Mouse (Mus musculus): ENCODE measurements around the gene Krt19. TPM values are rescaled to one million over a fixed set of nuclear protein-coding genes. Genes with fewer than 3 reads are reported as not detected.

The Krt19 gene
- polyA plus RNA-seq, 1 experiment from 2014 or later, result 86.8 TPM

DNA sequence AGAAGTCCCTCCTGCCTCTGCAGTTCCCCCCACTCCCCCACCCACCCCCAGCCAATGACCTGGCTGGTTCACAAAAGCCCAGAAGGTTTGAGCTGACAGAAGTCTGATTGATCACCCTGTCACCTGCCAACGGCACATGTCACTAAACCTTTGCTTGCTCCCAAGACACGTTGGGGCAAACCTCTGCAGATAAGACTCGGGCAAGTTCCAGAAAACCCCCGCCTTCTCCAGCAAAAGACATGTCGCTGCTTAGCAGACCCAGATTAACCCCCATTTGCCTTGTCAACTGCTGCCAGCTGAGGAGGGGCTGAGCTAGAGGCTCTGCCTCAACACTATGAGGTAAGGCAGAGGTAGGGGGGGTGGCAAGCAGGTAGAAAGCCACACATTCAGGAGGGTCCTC, 11.9 kb downstream of the Krt19 start:
- 12% methylated on average over 5 of the region's 5 CpGs for WGBS
- no peak for ATAC-seq (ENCODE audit: insufficient number of reproducible peaks, low FRiP score)
- Histone ChIP-seq H3K4me1 (replicated peaks) (peaks cover 30% of the 10 kb centered on the region), H3K9ac (no peak overlapping the region), H3K27me3 (replicated peaks) (peaks cover 10% of the 10 kb centered on the region; the same call in 1 of the 2 replicates), H3K27ac (ENCODE audit: poor library complexity, severe bottlenecking) (no peak overlapping the region), H3K36me3 (peaks cover 6% of the 10 kb centered on the region), H3K9me3 (replicated peaks) (no peaks in the 10 kb centered on the region), H3K4me2 (no peak overlapping the region), H3K4me3 (no peak overlapping the region)

DNA sequence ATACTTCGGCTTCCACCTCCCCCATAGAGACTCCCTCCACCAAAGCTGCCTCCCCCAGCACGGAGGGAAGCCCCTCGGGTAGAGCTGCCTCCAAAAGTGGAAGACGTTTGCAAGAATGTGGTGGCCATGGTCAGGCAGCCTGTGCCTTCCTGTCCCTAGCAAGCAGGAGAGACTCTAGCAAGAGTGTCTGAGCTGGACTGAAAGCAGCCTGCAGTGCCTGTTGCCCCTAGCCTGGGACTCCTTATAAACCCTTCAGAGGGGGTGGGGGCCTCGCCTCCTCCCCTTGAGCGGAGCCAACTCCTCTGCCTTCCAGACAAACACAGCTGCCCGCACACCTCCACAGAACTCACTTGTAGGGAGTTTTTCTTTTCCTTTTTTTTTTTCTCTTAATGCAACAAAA, 12.7 kb downstream of the Krt19 start, which contains the start of gene Krt15:
Gene Krt15 (minus strand): TSS at position 198 of the 400 bp plus-strand sequence.
- no peak within 1 kb of the TSS for H3K27ac ChIP-seq (ENCODE audit: poor library complexity, severe bottlenecking)
- no peak within 1 kb of the TSS for H3K4me3 ChIP-seq
- no peaks in the 10 kb centered on the region for H3K9me3 ChIP-seq (replicated peaks)
- no peaks in the 10 kb centered on the region; the same call in 1 of the 2 replicates for H3K36me3 ChIP-seq
- ATAC-seq (ENCODE audit: insufficient number of reproducible peaks, low FRiP score), result no peak
- peaks cover 30% of the 10 kb centered on the region for H3K4me1 ChIP-seq (replicated peaks)
- H3K9ac ChIP-seq, result no peak within 1 kb of the TSS
- WGBS, result 55% methylated on average over 7 of the region's 7 CpGs
- peaks cover 18% of the 10 kb centered on the region; the same call in 1 of the 2 replicates for H3K27me3 ChIP-seq (replicated peaks)
- no peak within 1 kb of the TSS for H3K4me2 ChIP-seq

GRCm38 (mm10) chr11:100124901-100125300, 23.6 kb downstream of the Krt19 start:
- H3K27me3 ChIP-seq (replicated peaks), result no peaks in the 10 kb centered on the region; the same call in 1 of the 2 replicates
- no peak overlapping the region for H3K9ac ChIP-seq
- no peak overlapping the region for H3K27ac ChIP-seq (ENCODE audit: poor library complexity, severe bottlenecking)
- H3K9me3 ChIP-seq (replicated peaks), result no peaks in the 10 kb centered on the region
- H3K36me3 ChIP-seq, result no peaks in the 10 kb centered on the region
- 70% methylated on average over 7 of the region's 7 CpGs for WGBS
- H3K4me1 ChIP-seq (replicated peaks), result peaks cover 12% of the 10 kb centered on the region
- no peak overlapping the region for H3K4me3 ChIP-seq
- no peak overlapping the region for H3K4me2 ChIP-seq
- ATAC-seq (ENCODE audit: insufficient number of reproducible peaks, low FRiP score), result no peak

DNA sequence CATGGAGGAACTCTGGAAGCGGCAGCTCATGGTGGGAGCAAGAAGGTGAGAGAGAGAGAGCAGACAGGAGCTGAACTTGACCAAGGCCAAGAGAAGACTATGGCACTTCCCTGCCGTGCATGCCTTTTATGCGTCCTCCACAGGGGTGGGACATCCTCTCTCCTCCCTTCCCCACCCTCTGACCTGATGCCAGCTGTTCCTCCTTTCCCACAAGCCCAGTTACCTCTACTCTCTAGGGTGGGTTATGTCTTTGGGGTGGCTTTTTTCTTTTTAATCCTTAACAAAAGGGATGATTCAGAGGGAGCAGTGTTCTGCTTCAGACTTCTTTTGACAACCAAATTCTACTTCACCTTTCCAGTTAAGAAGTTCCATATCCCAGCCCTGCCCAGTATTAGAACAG, 27.0 kb downstream of the Krt19 start, which contains the start of gene Krt13:
Gene Krt13 (minus strand): TSS at position 101 of the 400 bp plus-strand sequence.
- Histone ChIP-seq H3K27me3 (replicated peaks) (peaks cover 7% of the 10 kb centered on the region), H3K36me3 (no peaks in the 10 kb centered on the region), H3K9ac (no peak within 1 kb of the TSS), H3K4me1 (replicated peaks) (peaks cover 14% of the 10 kb centered on the region), H3K27ac (ENCODE audit: poor library complexity, severe bottlenecking) (no peak within 1 kb of the TSS), H3K9me3 (replicated peaks) (no peaks in the 10 kb centered on the region), H3K4me2 (no peak within 1 kb of the TSS), H3K4me3 (no peak within 1 kb of the TSS)
- 76% methylated on average over 3 of the region's 3 CpGs for WGBS
- ATAC-seq (ENCODE audit: insufficient number of reproducible peaks, low FRiP score), result no peak

GRCm38 (mm10) chr11:100120331-100120730, 28.1 kb downstream of the Krt19 start:
- Histone ChIP-seq H3K27ac (ENCODE audit: poor library complexity, severe bottlenecking) (no peak overlapping the region), H3K27me3 (replicated peaks) (peaks cover 8% of the 10 kb centered on the region), H3K4me3 (no peak overlapping the region), H3K4me2 (no peak overlapping the region), H3K36me3 (no peaks in the 10 kb centered on the region), H3K9me3 (replicated peaks) (no peaks in the 10 kb centered on the region), H3K4me1 (replicated peaks) (peaks cover 8% of the 10 kb centered on the region), H3K9ac (no peak overlapping the region)
- 50% methylated on average over 5 of the region's 5 CpGs for WGBS
- no peak for ATAC-seq (ENCODE audit: insufficient number of reproducible peaks, low FRiP score)

DNA sequence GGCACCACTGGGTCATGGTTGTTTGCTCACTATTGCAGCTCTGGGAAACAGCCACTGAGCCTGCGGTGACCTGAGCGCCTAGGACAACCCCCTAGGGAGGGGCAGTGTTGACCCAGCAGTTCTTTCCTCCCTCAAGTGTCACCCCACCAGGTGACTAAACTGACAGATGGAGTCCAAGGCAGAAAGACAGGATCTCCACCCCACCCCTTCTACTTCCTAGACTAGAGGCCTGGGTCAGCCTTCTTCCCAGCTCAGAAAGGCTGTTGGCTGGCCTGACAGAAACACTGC, 34.8 kb downstream of the Krt19 start:
- Histone ChIP-seq H3K4me1 (replicated peaks) (no peaks in the 10 kb centered on the region), H3K27me3 (replicated peaks) (peaks cover 8% of the 10 kb centered on the region; the same call in 1 of the 2 replicates), H3K9ac (no peak overlapping the region), H3K36me3 (no peaks in the 10 kb centered on the region), H3K4me3 (no peak overlapping the region), H3K4me2 (no peak overlapping the region), H3K9me3 (replicated peaks) (no peaks in the 10 kb centered on the region), H3K27ac (ENCODE audit: poor library complexity, severe bottlenecking) (no peak overlapping the region)
- ATAC-seq (ENCODE audit: insufficient number of reproducible peaks, low FRiP score), result no peak
- 60% methylated on average over 2 of the region's 2 CpGs for WGBS

DNA sequence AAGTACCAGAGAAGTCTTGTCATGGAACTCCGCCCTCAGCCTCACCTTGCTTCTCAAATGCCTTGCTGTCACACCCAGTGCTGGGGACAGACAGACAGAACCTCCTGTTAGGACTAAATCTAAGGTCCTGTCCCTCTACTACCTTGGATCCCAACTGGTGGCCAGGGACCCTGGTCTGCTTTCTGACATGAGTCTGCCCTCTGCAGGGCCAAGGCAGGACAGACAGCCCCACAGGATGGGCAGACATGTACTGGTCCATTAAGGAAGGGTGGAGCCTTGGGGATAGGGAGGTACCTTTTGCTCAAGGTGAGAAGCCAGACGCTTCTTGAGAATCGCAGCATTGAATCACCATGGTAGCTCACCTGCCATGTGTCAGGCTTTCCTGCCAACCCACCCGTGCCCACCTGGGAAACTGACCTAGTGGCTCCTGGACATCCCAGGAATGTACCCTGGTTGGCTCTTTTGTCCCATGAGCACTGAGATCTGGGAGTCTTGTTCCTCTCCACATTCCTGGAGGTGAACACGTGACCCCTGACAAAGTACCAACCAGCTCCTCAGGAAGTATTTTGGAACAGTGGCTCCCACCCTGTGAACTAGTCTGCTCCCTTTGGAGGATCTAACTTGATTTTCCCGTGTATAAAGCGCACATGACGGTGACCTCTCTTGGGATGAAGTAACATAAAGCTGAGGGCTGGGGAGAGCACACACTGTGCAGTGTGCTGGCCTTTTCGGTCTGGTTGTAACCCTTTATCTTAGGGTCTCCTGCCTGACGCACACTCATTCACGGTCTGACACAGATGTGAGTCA, 35.3 kb downstream of the Krt19 start:
- Histone ChIP-seq H3K36me3 (no peaks in the 10 kb centered on the region), H3K4me1 (replicated peaks) (no peaks in the 10 kb centered on the region), H3K27ac (ENCODE audit: poor library complexity, severe bottlenecking) (no peak overlapping the region), H3K9ac (no peak overlapping the region), H3K9me3 (replicated peaks) (no peaks in the 10 kb centered on the region), H3K4me2 (no peak overlapping the region), H3K27me3 (replicated peaks) (peaks cover 8% of the 10 kb centered on the region; the same call in 1 of the 2 replicates), H3K4me3 (no peak overlapping the region)
- WGBS, result 70% methylated on average over 11 of the region's 11 CpGs
- no peak for ATAC-seq (ENCODE audit: insufficient number of reproducible peaks, low FRiP score)

DNA sequence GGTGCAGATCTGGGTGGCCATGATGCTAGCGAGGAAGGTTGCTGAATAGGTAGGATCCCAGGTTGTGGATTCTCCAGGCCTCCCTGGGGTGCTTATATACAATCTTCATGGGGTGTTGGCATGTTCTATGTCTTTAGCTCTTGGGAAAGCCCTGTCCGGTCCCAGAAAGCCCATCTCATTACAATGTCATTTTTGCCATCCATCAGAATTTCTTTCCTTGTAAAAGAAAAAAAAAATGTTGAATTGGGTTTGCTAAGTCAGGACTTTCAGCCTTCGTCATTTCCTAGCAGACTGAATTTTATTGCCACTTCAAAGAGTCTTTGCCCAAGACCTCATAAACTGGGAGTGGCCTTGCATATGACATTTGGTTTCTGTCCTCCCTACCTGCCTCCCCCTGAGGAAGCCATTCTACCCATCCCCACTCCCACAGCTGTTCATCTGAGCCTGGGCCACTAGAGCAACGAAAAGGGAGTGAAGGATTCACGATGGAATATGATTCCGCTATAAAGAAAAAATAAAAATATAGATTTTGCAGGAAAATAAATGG, 42.8 kb downstream of the Krt19 start, which contains the start of gene Krt36:
Gene Krt36 (minus strand): TSS at position 51 of the 547 bp plus-strand sequence.
- no peaks in the 10 kb centered on the region for H3K36me3 ChIP-seq
- H3K9ac ChIP-seq, result no peak within 1 kb of the TSS
- no peak within 1 kb of the TSS for H3K4me2 ChIP-seq
- H3K4me3 ChIP-seq, result no peak within 1 kb of the TSS
- H3K9me3 ChIP-seq (replicated peaks), result no peaks in the 10 kb centered on the region
- H3K4me1 ChIP-seq (replicated peaks), result no peaks in the 10 kb centered on the region
- WGBS, result 87% methylated on average over 6 of the region's 6 CpGs
- H3K27ac ChIP-seq (ENCODE audit: poor library complexity, severe bottlenecking), result no peak within 1 kb of the TSS
- ATAC-seq (ENCODE audit: insufficient number of reproducible peaks, low FRiP score), result no peak
- 0 out of 2 replicates have a peak, but pooled peaks cover 4% of the 10 kb centered on the region for H3K27me3 ChIP-seq (replicated peaks)

- no peak overlapping the region for H3K27ac ChIP-seq (ENCODE audit: poor library complexity, severe bottlenecking)
- no peak for ATAC-seq (ENCODE audit: insufficient number of reproducible peaks, low FRiP score)
- H3K9me3 ChIP-seq (replicated peaks), result no peaks in the 10 kb centered on the region
- 0 out of 2 replicates have a peak, but pooled peaks cover 4% of the 10 kb centered on the region for H3K27me3 ChIP-seq (replicated peaks)
- WGBS, result 48% methylated on average over 15 of the region's 15 CpGs
- no peaks in the 10 kb centered on the region for H3K36me3 ChIP-seq
- H3K4me1 ChIP-seq (replicated peaks), result no peaks in the 10 kb centered on the region
- no peak overlapping the region for H3K9ac ChIP-seq
- H3K4me3 ChIP-seq, result no peak overlapping the region
- H3K4me2 ChIP-seq, result no peak overlapping the region
Measured at GRCm38 (mm10) chr11:100102693-100103429, 45.6 kb downstream of the Krt19 start.

GRCm38 (mm10) chr11:100100391-100100790, 48.1 kb downstream of the Krt19 start:
- Histone ChIP-seq H3K9ac (no peak overlapping the region), H3K4me1 (replicated peaks) (no peaks in the 10 kb centered on the region), H3K9me3 (replicated peaks) (no peaks in the 10 kb centered on the region), H3K4me2 (no peak overlapping the region), H3K36me3 (no peaks in the 10 kb centered on the region), H3K27ac (ENCODE audit: poor library complexity, severe bottlenecking) (no peak overlapping the region), H3K27me3 (replicated peaks) (0 out of 2 replicates have a peak, but pooled peaks cover 4% of the 10 kb centered on the region), H3K4me3 (no peak overlapping the region)
- WGBS, result 74% methylated on average over 4 of the region's 4 CpGs
- ATAC-seq (ENCODE audit: insufficient number of reproducible peaks, low FRiP score), result no peak

GRCm38 (mm10) chr11:100097819-100098218, 50.6 kb downstream of the Krt19 start:
- Histone ChIP-seq H3K9ac (no peak overlapping the region), H3K27me3 (replicated peaks) (0 out of 2 replicates have a peak, but pooled peaks cover 6% of the 10 kb centered on the region), H3K9me3 (replicated peaks) (no peaks in the 10 kb centered on the region), H3K4me1 (replicated peaks) (no peaks in the 10 kb centered on the region), H3K4me2 (no peak overlapping the region), H3K36me3 (no peaks in the 10 kb centered on the region), H3K4me3 (no peak overlapping the region), H3K27ac (ENCODE audit: poor library complexity, severe bottlenecking) (no peak overlapping the region)
- ATAC-seq (ENCODE audit: insufficient number of reproducible peaks, low FRiP score), result no peak
- 61% methylated on average over 9 of the region's 9 CpGs for WGBS
